Mouse (Mus musculus) lung, embryonic 14.5 days (tissue): ENCODE results near the gene Mvd. TPM values are rescaled to one million over a fixed set of nuclear protein-coding genes. Genes with fewer than 3 reads are reported as not detected.
A peak's percentile ranks its signal among the peaks of the same experiment; 100 is the strongest.

ENCODE experiments used
- ATAC-seq: fragments of 200-750 bp; cut with Nextera tagmentation; 2 replicates; pipeline ENCODE4 v1.8.0; 2017; ENCODE audit warnings: mild to moderate bottlenecking, moderate TSS enrichment, moderate library complexity; ENCODE audit not compliant: insufficient read depth
- DNase-seq: peaks from one replicate; pipeline ENCODE4 v3.0.0-alpha.2; 2015
- H3K27ac ChIP-seq: fragments of 300-500 bp; sonication (generic); 2 replicates; pipeline ENCODE4 v1.5.1; 2014; ENCODE audit warnings: low read depth, mild to moderate bottlenecking, moderate library complexity
- H3K27me3 ChIP-seq: fragments of 300-500 bp; sonication (generic); 2 replicates; pipeline ENCODE4 v1.6.1; 2014; ENCODE audit warnings: low read length, control low read depth; ENCODE audit not compliant: insufficient read depth
- H3K36me3 ChIP-seq: fragments of 300-500 bp; sonication (generic); 2 replicates; pipeline ENCODE4 v1.6.1; 2014; ENCODE audit warnings: control low read depth; ENCODE audit not compliant: insufficient read depth
- H3K4me1 ChIP-seq: fragments of 300-500 bp; sonication (generic); 2 replicates; pipeline ENCODE4 v1.6.1; 2014; ENCODE audit warnings: antibody characterized with exemption, control low read depth; ENCODE audit not compliant: insufficient read depth
- H3K4me2 ChIP-seq: fragments of 300-500 bp; sonication (generic); 2 replicates; pipeline ENCODE4 v1.6.1; 2014; ENCODE audit warnings: mild to moderate bottlenecking
- H3K4me3 ChIP-seq: fragments of 300-500 bp; sonication (generic); 2 replicates; pipeline ENCODE4 v1.5.1; 2014; ENCODE audit warnings: low read depth, low read length
- H3K9ac ChIP-seq: fragments of 300-500 bp; sonication (generic); 2 replicates; pipeline ENCODE4 v1.6.1; 2014
- H3K9me3 ChIP-seq: fragments of 300-500 bp; sonication (generic); 2 replicates; pipeline ENCODE4 v1.6.1; 2016; ENCODE audit warnings: low read depth, low read length, control low read depth
- CTCF ChIP-seq: IDR thresholded peaks from 2 replicates; pipeline ENCODE4 v1.5.1; 2016; ENCODE audit warnings: antibody characterized with exemption, low read depth
- WGBS: fragments of 180-500 bp; shearing (Covaris S2); extraction: QIAGEN DNeasy Blood & Tissue Kit; methylation state at CpG from one replicate; pipeline ENCODE4 v1.1.7; 2014; 5-methylcytosine and 5-hydroxymethylcytosine counted together
- polyA plus RNA-seq: library from polyadenylated mRNA; unstranded; fragments of >200 nt; fragmentation: Nextera tagmentation; extraction: Ambion mirVana; gene quantifications from 2 replicates; pipeline ENCODE4 v1.2.1, GENCODE M21; 2014

Mvd gene
- polyA plus RNA-seq, 1 experiment from 2014 or later, result 27.1 TPM

GRCm38 (mm10) chr8:122463651-122464640 lies 20.7 kb upstream of the Mvd start:
- Histone ChIP-seq H3K9me3 (no peaks in the 10 kb centered on the region), H3K4me3 (no peak overlapping the region), H3K4me1 (0 out of 2 replicates have a peak, but pooled peaks cover 10% of the 10 kb centered on the region), H3K27ac (peak overlapping the region; percentile 36; the same call in 1 of the 2 replicates), H3K27me3 (peaks cover 28% of the 10 kb centered on the region), H3K4me2 (no peak overlapping the region), H3K9ac (no peak overlapping the region), H3K36me3 (peaks cover 32% of the 10 kb centered on the region)
- DNase-seq (no peak), ATAC-seq (no peak)
- WGBS, result 24% methylated on average over 12 of the region's 12 CpGs
- TF ChIP-seq CTCF, result no peak

GRCm38 (mm10) chr8:122462510-122462909 lies 19.3 kb upstream of the Mvd start:
- Histone ChIP-seq H3K9ac (no peak overlapping the region), H3K27ac (no peak overlapping the region), H3K36me3 (peaks cover 18% of the 10 kb centered on the region), H3K4me3 (no peak overlapping the region), H3K4me1 (0 out of 2 replicates have a peak, but pooled peaks cover 10% of the 10 kb centered on the region), H3K27me3 (peaks cover 34% of the 10 kb centered on the region), H3K4me2 (no peak overlapping the region), H3K9me3 (no peaks in the 10 kb centered on the region)
- DNase-seq, result no peak
- ATAC-seq, result no peak
- WGBS, result 64% methylated on average over 8 of the region's 8 CpGs
- no peak for TF ChIP-seq CTCF

DNA sequence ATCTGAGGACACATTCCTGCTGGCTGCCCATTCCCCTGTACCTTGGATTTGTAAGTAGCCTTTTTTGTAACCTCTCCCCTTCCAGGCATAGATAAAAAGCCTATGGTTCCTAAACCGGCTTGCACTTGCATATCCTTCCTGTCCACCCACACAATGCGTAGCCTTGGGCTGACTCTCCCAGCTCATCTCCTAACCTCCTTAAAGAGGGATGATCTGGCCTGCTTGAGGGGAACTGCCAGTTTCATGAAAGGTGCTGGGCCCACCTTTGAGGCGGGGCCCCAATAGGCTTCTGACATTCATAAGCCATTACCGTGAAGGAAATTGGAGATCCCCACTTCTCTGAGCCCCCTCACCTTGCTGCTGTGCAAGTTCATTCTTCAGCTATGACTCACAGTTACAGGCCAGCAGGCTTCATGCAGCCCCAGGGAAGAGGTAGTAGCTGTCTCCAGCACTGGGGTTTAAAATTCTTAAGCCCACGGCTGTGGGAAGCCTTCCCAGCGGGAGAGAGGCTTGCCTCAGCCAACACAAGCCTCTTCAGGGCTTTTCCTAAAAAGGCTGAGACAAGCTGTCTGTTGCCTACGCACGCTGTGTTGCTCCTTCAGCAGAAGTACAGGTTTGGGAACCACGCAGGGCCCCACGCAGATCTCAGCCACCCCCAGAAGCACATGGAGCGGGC lies 18.4 kb upstream of the Mvd start:
- WGBS, result 56% methylated on average over 11 of the region's 11 CpGs
- no peak for DNase-seq
- Histone ChIP-seq H3K9ac (no peak overlapping the region), H3K4me1 (0 out of 2 replicates have a peak, but pooled peaks cover 10% of the 10 kb centered on the region), H3K9me3 (no peaks in the 10 kb centered on the region), H3K27me3 (peaks cover 34% of the 10 kb centered on the region), H3K4me3 (no peak overlapping the region), H3K4me2 (no peak overlapping the region; the same call in 1 of the 2 replicates), H3K36me3 (peaks cover 9% of the 10 kb centered on the region), H3K27ac (0 out of 2 replicates have a peak overlapping the region, but pooled peaks have one; percentile 18)
- TF ChIP-seq CTCF, result no peak
- ATAC-seq, result no peak

DNA sequence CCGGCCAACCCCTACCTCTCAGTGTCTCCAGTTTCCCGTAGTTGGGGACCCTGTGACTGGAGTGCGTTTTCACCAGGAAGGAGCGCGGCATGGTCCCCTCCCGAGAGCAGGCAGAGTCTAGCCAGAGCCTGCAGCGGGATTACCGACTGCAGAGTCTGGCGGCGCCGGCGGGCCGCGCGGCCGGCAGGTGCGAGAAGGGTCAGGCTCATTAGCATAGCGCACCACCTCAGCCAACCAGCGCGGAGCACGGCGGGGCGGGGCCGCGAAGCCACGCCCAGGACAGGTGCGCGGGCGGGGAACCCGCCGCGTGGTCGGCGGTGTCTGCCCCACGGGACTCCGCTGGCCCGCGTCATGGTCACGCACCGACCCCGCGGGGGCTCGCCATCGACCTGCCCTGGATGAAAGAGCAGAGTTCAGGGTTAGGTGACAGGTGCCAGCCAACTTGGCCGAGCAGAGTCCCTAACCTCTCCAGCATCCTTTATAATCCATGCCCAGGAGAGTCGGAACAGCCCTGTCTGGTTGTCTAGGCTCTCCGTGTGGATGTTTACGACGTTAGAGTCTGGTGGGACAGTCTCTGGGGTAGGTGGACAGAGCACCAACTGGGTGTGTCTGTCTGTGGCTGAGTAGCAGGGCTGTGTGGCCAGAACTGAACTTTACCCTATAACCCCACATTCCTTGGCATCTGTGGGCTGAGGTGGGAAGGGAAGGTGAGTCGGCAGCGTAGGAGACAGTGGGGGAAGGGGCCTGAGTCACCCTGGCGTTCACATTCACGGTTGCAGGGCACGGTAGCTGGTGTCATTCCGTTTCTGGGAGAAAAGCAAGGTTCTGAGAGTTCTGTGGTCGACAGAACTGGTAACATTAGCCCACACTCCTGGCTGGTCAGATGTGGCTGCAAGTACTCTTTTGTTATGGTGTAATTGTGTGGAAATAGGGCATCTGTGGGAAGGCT lies 17.6 kb upstream of the Mvd start, which contains the start of gene Snai3:
Snai3 (minus strand) TSS at position 210 of the 949 bp plus-strand sequence.
- Histone ChIP-seq H3K4me3 (peak within 1 kb of the TSS; percentile 32), H3K9ac (peak within 1 kb of the TSS; percentile 32; the same call in 1 of the 2 replicates), H3K9me3 (no peaks in the 10 kb centered on the region), H3K36me3 (peaks cover 1% of the 10 kb centered on the region; the same call in 1 of the 2 replicates), H3K27ac (0 out of 2 replicates have a peak within 1 kb of the TSS, but pooled peaks have one; percentile 18), H3K4me1 (0 out of 2 replicates have a peak, but pooled peaks cover 10% of the 10 kb centered on the region), H3K27me3 (peaks cover 34% of the 10 kb centered on the region), H3K4me2 (peak within 1 kb of the TSS; percentile 64)
- peak; percentile 76 for ATAC-seq
- peak; percentile 72 for DNase-seq
- no peak for TF ChIP-seq CTCF
- 2% methylated on average over 56 of the region's 56 CpGs for WGBS

GRCm38 (mm10) chr8:122459990-122460389 lies 16.8 kb upstream of the Mvd start:
- 22% methylated on average over 7 of the region's 7 CpGs for WGBS
- H3K27me3 ChIP-seq, result peaks cover 34% of the 10 kb centered on the region
- H3K9ac ChIP-seq, result peak overlapping the region; percentile 32; the same call in 1 of the 2 replicates
- no peak for TF ChIP-seq CTCF
- 0 out of 2 replicates have a peak overlapping the region, but pooled peaks have one; percentile 2 for H3K27ac ChIP-seq
- no peaks in the 10 kb centered on the region for H3K36me3 ChIP-seq
- ATAC-seq (no peak), DNase-seq (no peak)
- H3K4me1 ChIP-seq, result 0 out of 2 replicates have a peak, but pooled peaks cover 10% of the 10 kb centered on the region
- peak overlapping the region; percentile 32 for H3K4me3 ChIP-seq
- no peaks in the 10 kb centered on the region for H3K9me3 ChIP-seq
- H3K4me2 ChIP-seq, result peak overlapping the region; percentile 64
